Mouse (Mus musculus): ENCODE results near the gene Arid4a. TPM values are rescaled to one million over a fixed set of nuclear protein-coding genes. Genes with fewer than 3 reads are reported as not detected.
"Not testable (repeated sequence)": the region's sequence is repeated elsewhere in the genome, so short reads cannot be mapped to it uniquely, and the experiment has no call there.

Arid4a gene
- total RNA-seq, 2 experiments from 2014 or later: 41.7 to 44.2 TPM

- DNase-seq: no peak
These were observed 39.7 kb downstream of the Arid4a start for GRCm38 (mm10) chr12:71055537-71055936.

- no peak for DNase-seq
These were observed 44.0 kb downstream of the Arid4a start for GRCm38 (mm10) chr12:71059741-71060140.

GRCm38 (mm10) chr12:71069846-71070245, 54.1 kb downstream of the Arid4a start:
- DNase-seq: no peak

GRCm38 (mm10) chr12:71072048-71072447, 56.3 kb downstream of the Arid4a start:
- no peak for DNase-seq

GRCm38 (mm10) chr12:71073113-71073730, 57.4 kb downstream of the Arid4a start:
- peak; percentile 43 to 60 for DNase-seq

- DNase-seq: no peak
These were observed 70.5 kb downstream of the Arid4a start for GRCm38 (mm10) chr12:71086331-71086730.

- DNase-seq: not testable (repeated sequence)
These were observed 88.5 kb downstream of the Arid4a start for GRCm38 (mm10) chr12:71104275-71104674.

- DNase-seq: no peak
These were observed 91.5 kb downstream of the Arid4a start for GRCm38 (mm10) chr12:71107216-71107771.

GRCm38 (mm10) chr12:71111331-71111730, 95.5 kb downstream of the Arid4a start, which contains the start of gene Tomm20l:
Gene Tomm20l, plus strand, starts transcription at chr12:71111428.
- no peak for DNase-seq

GRCm38 (mm10) chr12:71113074-71113473, 97.3 kb downstream of the Arid4a start:
- no peak for DNase-seq

- DNase-seq: peak; percentile 40 to 44
These were observed 98.0 kb downstream of the Arid4a start for GRCm38 (mm10) chr12:71113675-71114288.

GRCm38 (mm10) chr12:71116411-71116810, 100.6 kb downstream of the Arid4a start:
- DNase-seq: no peak

GRCm38 (mm10) chr12:71122731-71123130, 106.9 kb downstream of the Arid4a start:
- no peak for DNase-seq

- no peak for DNase-seq
These were observed 107.5 kb downstream of the Arid4a start for GRCm38 (mm10) chr12:71123286-71123685.

GRCm38 (mm10) chr12:71135581-71135980, 119.8 kb downstream of the Arid4a start:
- DNase-seq: no peak

GRCm38 (mm10) chr12:71136130-71136973, 120.6 kb downstream of the Arid4a start, which contains the start of the genes Timm9 and 2700049A03Rik:
Gene Timm9, minus strand, starts transcription at chr12:71136684.
Gene 2700049A03Rik, plus strand, starts transcription at chr12:71136848.
- peak; percentile 79 to 85 for DNase-seq

- DNase-seq: peak; percentile 73
These were observed 121.2 kb downstream of the Arid4a start for GRCm38 (mm10) chr12:71136974-71137491.

- DNase-seq: no peak
These were observed 121.9 kb downstream of the Arid4a start for GRCm38 (mm10) chr12:71137686-71138085.

- DNase-seq: no peak
These were observed 123.6 kb downstream of the Arid4a start for GRCm38 (mm10) chr12:71139258-71139828.

- no peak for DNase-seq
These were observed 125.4 kb downstream of the Arid4a start for GRCm38 (mm10) chr12:71141189-71141588.

GRCm38 (mm10) chr12:71147641-71148040, 131.9 kb downstream of the Arid4a start:
- DNase-seq: peak in 1 of 2 experiments; percentile 24

Measured in layer of hippocampus, postnatal 36 days (tissue).